ENCODE assay signal across 10 mouse cellular contexts in the genomic region with DNA sequence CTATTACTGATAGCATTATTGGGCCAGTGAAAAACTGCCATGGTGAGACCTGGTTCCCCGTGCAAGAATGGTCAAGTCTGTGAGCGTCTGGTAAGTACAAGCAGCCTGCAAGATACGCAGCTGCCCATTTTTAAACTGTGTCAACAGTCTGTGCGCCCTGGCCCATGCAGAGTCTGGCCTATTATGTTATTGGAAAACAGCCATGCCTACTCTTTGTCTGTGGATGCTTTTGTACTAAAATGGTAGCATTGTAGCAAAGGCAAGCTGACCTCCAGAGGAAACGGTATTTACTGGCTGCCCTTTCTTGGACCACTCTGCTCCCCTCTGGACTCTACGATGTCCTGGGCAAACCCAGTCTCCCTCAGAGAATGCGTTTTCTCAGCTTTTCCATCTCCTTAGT.
A peak's percentile ranks its signal among the peaks of the same experiment; 100 is the strongest.
DNase-seq lines count a peak whose midpoint lies in the region; ATAC-seq and TF ChIP-seq lines count a peak whose summit lies in the region.
"Had no signal": no experiment of that assay in that cellular context is flagged by ENCODE, and none has a peak within 500 bp of the region (broad histone marks: within the 10 kb centered on the region; RNA-seq: fewer than 3 reads in every experiment).

No protein-coding gene starts in this region.

- intact Hi-C loops in left cerebral cortex, adult 2 months (cut with DNase I), result no loop called here

- no peak for DNase-seq in frontal cortex, postnatal 10 days (ENCODE audit: low spot score in 2 of 2)
- DNase-seq in midbrain, embryonic 14.5 days, result peak; percentile 45
- DNase-seq in midbrain, embryonic 10.5 days (ENCODE audit: low spot score), result no peak
- DNase-seq in midbrain, postnatal 0 days (ENCODE audit: low spot score), result peak; percentile 52
- DNase-seq in MN1 (ENCODE audit: low spot score), result no peak
- no peak for DNase-seq in left cerebral cortex, adult 2 months (ENCODE audit: extremely low spot score in 1 of 2, low spot score in 2 of 2)

- H3K27me3 ChIP-seq in midbrain, embryonic 14.5 days (ENCODE audit: control insufficient read depth, insufficient read depth, low read length), result no peaks in the 10 kb centered on the region
- no peaks in the 10 kb centered on the region for H3K27me3 ChIP-seq in midbrain, embryonic 10.5 days (ENCODE audit: low read depth, poor library complexity, severe bottlenecking)
- H3K27me3 ChIP-seq in forebrain, embryonic 12.5 days, result no peaks in the 10 kb centered on the region
- H3K27me3 ChIP-seq in midbrain, postnatal 0 days (ENCODE audit: insufficient read depth, low read length), result no peaks in the 10 kb centered on the region
- H3K27me3 ChIP-seq: kidney, embryonic 15.5 days had no signal

- peak overlapping the region; percentile 42; the same call in 1 of the 2 replicates for H3K27ac ChIP-seq in midbrain, embryonic 14.5 days (replicated peaks; ENCODE audit: low read depth, low read length)
- no peak overlapping the region; the same call in 1 of the 2 replicates for H3K27ac ChIP-seq in midbrain, embryonic 10.5 days (replicated peaks)
- H3K27ac ChIP-seq in forebrain, embryonic 12.5 days, result peak overlapping the region; percentile 19; the same call in 1 of the 2 replicates
- no peak overlapping the region for H3K27ac ChIP-seq in midbrain, postnatal 0 days (ENCODE audit: low read depth, low read length)
- no peak overlapping the region for H3K27ac ChIP-seq in left cerebral cortex, adult 2 months
- H3K27ac ChIP-seq: kidney, embryonic 15.5 days; liver, embryonic 14.5 days had no signal

- H3K4me1 ChIP-seq in midbrain, embryonic 14.5 days (ENCODE audit: control insufficient read depth, insufficient read depth, low read length), result no peaks in the 10 kb centered on the region
- peaks cover 22% of the 10 kb centered on the region for H3K4me1 ChIP-seq in midbrain, embryonic 10.5 days
- peaks cover 15% of the 10 kb centered on the region for H3K4me1 ChIP-seq in forebrain, embryonic 12.5 days
- no peaks in the 10 kb centered on the region for H3K4me1 ChIP-seq in midbrain, postnatal 0 days (ENCODE audit: insufficient read depth, low read length)

- no peak overlapping the region for H3K4me3 ChIP-seq in midbrain, embryonic 14.5 days (replicated peaks; ENCODE audit: low read depth, low read length)
- no peak overlapping the region for H3K4me3 ChIP-seq in midbrain, embryonic 10.5 days
- no peak overlapping the region for H3K4me3 ChIP-seq in forebrain, embryonic 12.5 days (replicated peaks)
- H3K4me3 ChIP-seq in midbrain, postnatal 0 days (ENCODE audit: low read depth, low read length), result no peak overlapping the region
- H3K4me3 ChIP-seq in left cerebral cortex, adult 2 months, result no peak overlapping the region
- H3K4me3 ChIP-seq: kidney, embryonic 15.5 days had no signal

- peaks cover 27% of the 10 kb centered on the region; the same call in 1 of the 2 replicates for H3K36me3 ChIP-seq in midbrain, embryonic 14.5 days (ENCODE audit: control insufficient read depth, insufficient read depth, low read length)
- H3K36me3 ChIP-seq in midbrain, embryonic 10.5 days, result peaks cover 38% of the 10 kb centered on the region
- peaks cover 20% of the 10 kb centered on the region for H3K36me3 ChIP-seq in forebrain, embryonic 12.5 days (replicated peaks)
- peaks cover 18% of the 10 kb centered on the region for H3K36me3 ChIP-seq in midbrain, postnatal 0 days (ENCODE audit: insufficient read depth, low read length)

- ATAC-seq in frontal cortex, adult (ENCODE audit: low TSS enrichment), result 0 out of 2 replicates have a peak, but pooled peaks have one; percentile 21
- ATAC-seq in midbrain, embryonic 14.5 days (ENCODE audit: low FRiP score, low TSS enrichment), result no peak
- no peak for ATAC-seq in forebrain, embryonic 12.5 days (ENCODE audit: low FRiP score)
- no peak for ATAC-seq in midbrain, postnatal 0 days (ENCODE audit: low FRiP score)

- no peak overlapping the region for H3K4me2 ChIP-seq in midbrain, embryonic 14.5 days (ENCODE audit: low read length)
- no peak overlapping the region for H3K4me2 ChIP-seq in forebrain, embryonic 12.5 days
- H3K4me2 ChIP-seq in midbrain, postnatal 0 days (ENCODE audit: low read depth, low read length, poor library complexity, severe bottlenecking), result no peak overlapping the region
- H3K4me2 ChIP-seq: kidney, embryonic 15.5 days had no signal

- no peaks in the 10 kb centered on the region for H3K9me3 ChIP-seq in midbrain, embryonic 14.5 days (ENCODE audit: control insufficient read depth, low read length)
- H3K9me3 ChIP-seq in midbrain, embryonic 10.5 days (replicated peaks), result no peaks in the 10 kb centered on the region
- no peaks in the 10 kb centered on the region for H3K9me3 ChIP-seq in forebrain, embryonic 12.5 days
- no peaks in the 10 kb centered on the region for H3K9me3 ChIP-seq in midbrain, postnatal 0 days (ENCODE audit: low read length)
- H3K9me3 ChIP-seq: kidney, embryonic 15.5 days had no signal

- no peak overlapping the region for H3K9ac ChIP-seq in midbrain, embryonic 14.5 days (replicated peaks; ENCODE audit: low read length)
- H3K9ac ChIP-seq in forebrain, embryonic 12.5 days, result no peak overlapping the region
- no peak overlapping the region for H3K9ac ChIP-seq in midbrain, postnatal 0 days (replicated peaks; ENCODE audit: low read length, poor library complexity, severe bottlenecking)
- H3K9ac ChIP-seq: kidney, embryonic 15.5 days; liver, embryonic 14.5 days had no signal

- TF ChIP-seq CTCF in midbrain, postnatal 0 days (IDR thresholded peaks at IDR 0.05), result no peak
- no peak for TF ChIP-seq CTCF in left cerebral cortex, adult 2 months (IDR thresholded peaks at IDR 0.05)

- WGBS in midbrain, embryonic 14.5 days, result 54% methylated on average over 7 of the region's 7 CpGs
- WGBS in midbrain, embryonic 10.5 days, result 77% methylated on average over 7 of the region's 7 CpGs
- 42% methylated on average over 7 of the region's 7 CpGs for WGBS in forebrain, embryonic 12.5 days
- WGBS in midbrain, postnatal 0 days, result 47% methylated on average over 7 of the region's 7 CpGs

Comparison
In these comparisons a context has a peak if more than half of its experiments do, and no peak if none do; other contexts are left out.
1. DNase-seq: peak in midbrain, embryonic 14.5 days (single experiment) and midbrain, postnatal 0 days (single experiment); none in frontal cortex, postnatal 10 days (0 of 2), midbrain, embryonic 10.5 days (single experiment), MN1 (single experiment) and left cerebral cortex, adult 2 months (0 of 2).
2. H3K27ac ChIP-seq: peak in midbrain, embryonic 14.5 days (single experiment) and forebrain, embryonic 12.5 days (single experiment); none in midbrain, embryonic 10.5 days (single experiment), midbrain, postnatal 0 days (single experiment) and left cerebral cortex, adult 2 months (single experiment).